Comparison of ENCODE assay signal across 24 mouse cellular contexts in genomic region chr7:96768718-96769117, GRCm38 (mm10).
DNase-seq lines count a peak whose midpoint lies in the region; ATAC-seq and TF ChIP-seq lines count a peak whose summit lies in the region.
"Had no signal": no experiment of that assay in that cellular context is flagged by ENCODE, and none has a peak within 500 bp of the region (broad histone marks: within the 10 kb centered on the region; RNA-seq: fewer than 3 reads in every experiment).

No protein-coding gene starts in this region.

- peak; percentile 35 for DNase-seq in adrenal gland, postnatal 14 days
- no peak for DNase-seq in adrenal gland, adult 18-20 months (ENCODE audit: low spot score in 2 of 2)
- DNase-seq in brain, adult 2 months (ENCODE audit: low read depth, low spot score) = peak; percentile 61
- no peak for DNase-seq in stomach, postnatal 0 days (ENCODE audit: low spot score)
- no peak for DNase-seq in embryo, embryonic 11 days
- DNase-seq: cerebellum, adult 8-10 months; cerebellum, postnatal 36 days; gastrocnemius, postnatal 14 days; heart, adult 18-20 months; kidney, adult 18-20 months; kidney, postnatal 4 days; layer of hippocampus, adult 9-11 months; liver, postnatal 0 days; right cerebral cortex, adult 18-20 months; thymus, postnatal 14 days had no signal

- no peak overlapping the region for H3K9ac ChIP-seq in intestine, embryonic 15.5 days
- H3K9ac ChIP-seq in intestine, postnatal 0 days (ENCODE audit: low read depth, low read length) = no peak overlapping the region
- H3K9ac ChIP-seq in stomach, postnatal 0 days (ENCODE audit: low read length) = no peak overlapping the region
- H3K9ac ChIP-seq: heart, embryonic 15.5 days; hindbrain, embryonic 12.5 days; liver, postnatal 0 days; neural tube, embryonic 15.5 days had no signal

- H3K4me1 ChIP-seq in intestine, embryonic 15.5 days (replicated peaks) = 0 out of 2 replicates have a peak, but pooled peaks cover 6% of the 10 kb centered on the region
- no peaks in the 10 kb centered on the region for H3K4me1 ChIP-seq in intestine, postnatal 0 days (replicated peaks; ENCODE audit: control insufficient read depth, insufficient read depth, low read length)
- no peaks in the 10 kb centered on the region for H3K4me1 ChIP-seq in stomach, postnatal 0 days (replicated peaks; ENCODE audit: control insufficient read depth, insufficient read depth)

- WGBS in intestine, embryonic 15.5 days = 64% methylated on average over 6 of the region's 6 CpGs
- WGBS in intestine, postnatal 0 days = 67% methylated on average over 6 of the region's 6 CpGs
- WGBS in stomach, postnatal 0 days = 59% methylated on average over 6 of the region's 6 CpGs

- no peaks in the 10 kb centered on the region for H3K9me3 ChIP-seq in intestine, embryonic 15.5 days
- H3K9me3 ChIP-seq in intestine, postnatal 0 days (ENCODE audit: control insufficient read depth) = no peaks in the 10 kb centered on the region
- no peaks in the 10 kb centered on the region for H3K9me3 ChIP-seq in stomach, postnatal 0 days (ENCODE audit: control insufficient read depth, low read length)
- H3K9me3 ChIP-seq: heart, embryonic 15.5 days; neural tube, embryonic 15.5 days had no signal

- H3K36me3 ChIP-seq in intestine, embryonic 15.5 days = no peaks in the 10 kb centered on the region; the same call in 1 of the 2 replicates
- H3K36me3 ChIP-seq in intestine, postnatal 0 days (ENCODE audit: control insufficient read depth, insufficient read depth) = no peaks in the 10 kb centered on the region
- H3K36me3 ChIP-seq in stomach, postnatal 0 days (ENCODE audit: control insufficient read depth, insufficient read depth, low read length) = no peaks in the 10 kb centered on the region
- H3K36me3 ChIP-seq: heart, embryonic 15.5 days had no signal

- TF ChIP-seq CTCF in intestine, postnatal 0 days (IDR thresholded peaks at IDR 0.05; ENCODE audit: low read depth) = no peak
- TF ChIP-seq CTCF in stomach, postnatal 0 days (IDR thresholded peaks at IDR 0.05; ENCODE audit: low read depth) = no peak

- 0 out of 2 replicates have a peak, but pooled peaks have one; percentile 49 for ATAC-seq in intestine, embryonic 15.5 days
- ATAC-seq in intestine, postnatal 0 days = no peak
- peak; percentile 45; the same call in 1 of the 2 replicates for ATAC-seq in stomach, postnatal 0 days (ENCODE audit: low FRiP score, low TSS enrichment)
- ATAC-seq: CD4-positive, CD25-positive, alpha-beta regulatory T cell, adult 4 months; forebrain, embryonic 14.5 days; liver, postnatal 0 days; lung, postnatal 0 days had no signal

- no peak overlapping the region for H3K4me2 ChIP-seq in intestine, embryonic 15.5 days (replicated peaks)
- H3K4me2 ChIP-seq in intestine, postnatal 0 days (replicated peaks; ENCODE audit: low read depth) = no peak overlapping the region
- H3K4me2 ChIP-seq in stomach, postnatal 0 days (replicated peaks; ENCODE audit: low read depth) = no peak overlapping the region
- H3K4me2 ChIP-seq: heart, embryonic 15.5 days; hindbrain, embryonic 12.5 days; neural tube, embryonic 15.5 days had no signal

- no peak for TF ChIP-seq EP300 in stomach, postnatal 0 days (optimal IDR thresholded peaks at IDR 0.05)

- no peak overlapping the region for H3K27ac ChIP-seq in intestine, embryonic 15.5 days
- no peak overlapping the region for H3K27ac ChIP-seq in intestine, postnatal 0 days (ENCODE audit: low read depth, low read length)
- H3K27ac ChIP-seq in stomach, postnatal 0 days (replicated peaks) = peak overlapping the region; percentile 78; the same call in 1 of the 2 replicates
- H3K27ac ChIP-seq: heart, embryonic 15.5 days; hindbrain, embryonic 12.5 days; macrophage; neural tube, embryonic 15.5 days had no signal

- no peaks in the 10 kb centered on the region for H3K27me3 ChIP-seq in intestine, embryonic 15.5 days (replicated peaks)
- no peaks in the 10 kb centered on the region for H3K27me3 ChIP-seq in intestine, postnatal 0 days (replicated peaks; ENCODE audit: control insufficient read depth, insufficient read depth, low read length)
- no peaks in the 10 kb centered on the region for H3K27me3 ChIP-seq in stomach, postnatal 0 days (ENCODE audit: control insufficient read depth, insufficient read depth, low read length)
- H3K27me3 ChIP-seq: heart, embryonic 15.5 days; hindbrain, embryonic 12.5 days; neural tube, embryonic 15.5 days had no signal

- H3K4me3 ChIP-seq in intestine, embryonic 15.5 days (replicated peaks) = no peak overlapping the region
- no peak overlapping the region for H3K4me3 ChIP-seq in intestine, postnatal 0 days (ENCODE audit: low read depth, low read length)
- no peak overlapping the region for H3K4me3 ChIP-seq in stomach, postnatal 0 days (ENCODE audit: low read depth, low read length)
- H3K4me3 ChIP-seq: heart, embryonic 15.5 days; hindbrain, embryonic 12.5 days; neural tube, embryonic 15.5 days had no signal

Comparison
In these comparisons a context has a peak if more than half of its experiments do, and no peak if none do; other contexts are left out.
1. DNase-seq: peak in adrenal gland, postnatal 14 days (single experiment) and brain, adult 2 months (single experiment); none in adrenal gland, adult 18-20 months (0 of 2), stomach, postnatal 0 days (single experiment) and embryo, embryonic 11 days (single experiment).